Comparison of ENCODE assay signal across 16 mouse cellular contexts in genomic region chr4:102898987-102899386, GRCm38 (mm10).
A peak's percentile ranks its signal among the peaks of the same experiment; 100 is the strongest.
DNase-seq lines count a peak whose midpoint lies in the region; TF ChIP-seq lines count a peak whose summit lies in the region.
"Had no signal": no experiment of that assay in that cellular context is flagged by ENCODE, and none has a peak within 500 bp of the region (broad histone marks: within the 10 kb centered on the region; RNA-seq: fewer than 3 reads in every experiment).

No protein-coding gene starts in this region.

- no peaks in the 10 kb centered on the region for H3K27me3 ChIP-seq in heart, adult 2 months (ENCODE audit: control insufficient read depth, insufficient read depth, low read length)
- H3K27me3 ChIP-seq in thymus, adult 2 months (ENCODE audit: control insufficient read depth, insufficient read depth, low read length) = no peaks in the 10 kb centered on the region
- H3K27me3 ChIP-seq in midbrain, embryonic 10.5 days (ENCODE audit: low read depth, poor library complexity, severe bottlenecking) = no peaks in the 10 kb centered on the region
- H3K27me3 ChIP-seq: heart, embryonic 15.5 days; liver, embryonic 12.5 days; midbrain, embryonic 15.5 days had no signal

- H3K4me1 ChIP-seq in heart, adult 2 months (ENCODE audit: control insufficient read depth, insufficient read depth, low read length) = no peaks in the 10 kb centered on the region
- H3K4me1 ChIP-seq in thymus, adult 2 months (replicated peaks; ENCODE audit: control insufficient read depth, insufficient read depth, low read length) = peaks cover 3% of the 10 kb centered on the region; the same call in 1 of the 2 replicates
- peaks cover 4% of the 10 kb centered on the region; the same call in 1 of the 2 replicates for H3K4me1 ChIP-seq in midbrain, embryonic 10.5 days
- H3K4me1 ChIP-seq: liver, embryonic 12.5 days; midbrain, embryonic 15.5 days had no signal

- no peak for TF ChIP-seq POLR2A in heart, adult 2 months (IDR thresholded peaks at IDR 0.05; ENCODE audit: insufficient read depth, low read depth, low read length)
- TF ChIP-seq POLR2A in thymus, adult 2 months (IDR thresholded peaks at IDR 0.05; ENCODE audit: control insufficient read depth, extremely low read depth, insufficient read depth, low read length, poor library complexity) = no peak

- 61% methylated on average over 4 of the region's 4 CpGs for WGBS in heart, adult 2 months
- WGBS in thymus, adult 2 months = 93% methylated on average over 4 of the region's 4 CpGs
- 88% methylated on average over 4 of the region's 4 CpGs for WGBS in midbrain, embryonic 10.5 days

- no peak overlapping the region for H3K27ac ChIP-seq in heart, adult 2 months
- H3K27ac ChIP-seq in thymus, adult 2 months (ENCODE audit: control insufficient read depth, insufficient read depth, low read length) = no peak overlapping the region
- no peak overlapping the region for H3K27ac ChIP-seq in midbrain, embryonic 10.5 days (replicated peaks)
- H3K27ac ChIP-seq: heart, embryonic 15.5 days; liver, embryonic 12.5 days; midbrain, embryonic 15.5 days; stomach, postnatal 0 days had no signal

- H3K36me3 ChIP-seq in heart, adult 2 months (ENCODE audit: control insufficient read depth, insufficient read depth, low read length) = no peaks in the 10 kb centered on the region
- no peaks in the 10 kb centered on the region for H3K36me3 ChIP-seq in thymus, adult 2 months (ENCODE audit: control insufficient read depth, insufficient read depth, low read length)
- no peaks in the 10 kb centered on the region for H3K36me3 ChIP-seq in midbrain, embryonic 10.5 days
- H3K36me3 ChIP-seq: heart, embryonic 15.5 days; liver, embryonic 12.5 days had no signal

- H3K79me2 ChIP-seq in heart, adult 2 months (replicated peaks; ENCODE audit: control insufficient read depth, insufficient read depth, low read length) = no peaks in the 10 kb centered on the region

- DNase-seq in heart, adult 8-10 months (ENCODE audit: low spot score) = peak; percentile 2
- DNase-seq in heart, adult 2 months = no peak
- peak; percentile 18 for DNase-seq in ovary, postnatal 36 days (ENCODE audit: low spot score)
- no peak for DNase-seq in ovary, postnatal 14 days (ENCODE audit: low spot score)
- peak; percentile 75 for DNase-seq in kidney, postnatal 14 days
- no peak for DNase-seq in thymus, adult 2 months
- no peak for DNase-seq in midbrain, embryonic 10.5 days (ENCODE audit: low spot score)
- DNase-seq: cerebellum, adult 11-12 months; layer of hippocampus, postnatal 36 days; lung, embryonic 14.5 days; thymus, postnatal 36 days had no signal

- no peak for TF ChIP-seq EP300 in heart, adult 2 months (IDR thresholded peaks at IDR 0.05; ENCODE audit: insufficient read depth, low read depth, low read length)

- H3K9ac ChIP-seq in heart, adult 2 months (ENCODE audit: low read depth, low read length) = no peak overlapping the region
- H3K9ac ChIP-seq: heart, embryonic 15.5 days; liver, embryonic 12.5 days; lung, embryonic 14.5 days; midbrain, embryonic 15.5 days had no signal

- no peak overlapping the region for H3K4me3 ChIP-seq in heart, adult 2 months
- H3K4me3 ChIP-seq in thymus, adult 2 months (ENCODE audit: control insufficient read depth, insufficient read depth, low read length) = no peak overlapping the region
- H3K4me3 ChIP-seq in midbrain, embryonic 10.5 days = no peak overlapping the region
- H3K4me3 ChIP-seq: erythroblast, embryonic 14.5 days; heart, embryonic 15.5 days; liver, embryonic 12.5 days; midbrain, embryonic 15.5 days had no signal

- no peak for TF ChIP-seq CTCF in heart, adult 2 months (IDR thresholded peaks at IDR 0.05)
- TF ChIP-seq CTCF in thymus, adult 2 months (IDR thresholded peaks at IDR 0.05; ENCODE audit: borderline replicate concordance, control insufficient read depth, extremely low read depth, insufficient read depth, low read length, poor library complexity) = no peak

- H3K9me3 ChIP-seq in midbrain, embryonic 10.5 days (replicated peaks) = peaks cover 13% of the 10 kb centered on the region; the same call in 1 of the 2 replicates

- intact Hi-C loops in heart, adult 2 months (cut with DNase I) = no loop called here

Comparison
In these comparisons a context has a peak if more than half of its experiments do, and no peak if none do; other contexts are left out.
1. DNase-seq: peak in heart, adult 8-10 months (single experiment), ovary, postnatal 36 days (single experiment) and kidney, postnatal 14 days (single experiment); none in heart, adult 2 months (0 of 2), ovary, postnatal 14 days (single experiment), thymus, adult 2 months (single experiment) and midbrain, embryonic 10.5 days (single experiment).